Mouse (Mus musculus) kidney, embryonic 14.5 days (tissue): ENCODE results near the gene Sf3a1. TPM values are rescaled to one million over a fixed set of nuclear protein-coding genes. Genes with fewer than 3 reads are reported as not detected.

ENCODE experiments used
- ATAC-seq: fragments of 200-750 bp; cut with Nextera tagmentation; 2 replicates; pipeline ENCODE4 v1.8.0; 2017; ENCODE audit warnings: moderate number of reproducible peaks, mild to moderate bottlenecking, moderate TSS enrichment, moderate library complexity; ENCODE audit not compliant: low FRiP score, low TSS enrichment
- H3K27ac ChIP-seq: fragments of 300-500 bp; sonication (generic); 2 replicates; pipeline ENCODE4 v1.5.1; 2014; ENCODE audit warnings: low read depth, mild to moderate bottlenecking, low read length, moderate library complexity, mixed read lengths
- H3K27me3 ChIP-seq: fragments of 300-500 bp; sonication (generic); 2 replicates; pipeline ENCODE4 v1.6.1; 2014; ENCODE audit warnings: mild to moderate bottlenecking, low read length; ENCODE audit not compliant: control insufficient read depth, insufficient read depth
- H3K36me3 ChIP-seq: fragments of 300-500 bp; sonication (generic); 2 replicates; pipeline ENCODE4 v1.6.1; 2014; ENCODE audit warnings: low read length, mixed read lengths; ENCODE audit not compliant: control insufficient read depth, insufficient read depth
- H3K4me1 ChIP-seq: fragments of 300-500 bp; sonication (generic); 2 replicates; pipeline ENCODE4 v1.6.1; 2014; ENCODE audit warnings: low read length, mixed read lengths; ENCODE audit not compliant: control insufficient read depth, insufficient read depth
- H3K4me2 ChIP-seq: fragments of 300-500 bp; sonication (generic); replicated peaks from 2 replicates; pipeline ENCODE4 v1.6.1; 2014; ENCODE audit warnings: low read depth, mild to moderate bottlenecking, low read length
- H3K4me3 ChIP-seq: fragments of 300-500 bp; sonication (generic); 2 replicates; pipeline ENCODE4 v1.5.1; 2014; ENCODE audit warnings: mild to moderate bottlenecking, low read length
- H3K9ac ChIP-seq: fragments of 300-500 bp; sonication (generic); 2 replicates; pipeline ENCODE4 v1.6.1; 2014; ENCODE audit warnings: low read depth, mild to moderate bottlenecking, low read length, moderate library complexity
- H3K9me3 ChIP-seq: fragments of 300-500 bp; sonication (generic); 2 replicates; pipeline ENCODE4 v1.6.1; 2016; ENCODE audit warnings: low read length; ENCODE audit not compliant: control insufficient read depth
- WGBS: fragments of 180-500 bp; shearing (Covaris S2); extraction: QIAGEN DNeasy Blood & Tissue Kit; methylation state at CpG from one replicate; pipeline ENCODE4 v1.1.7; 2014; 5-methylcytosine and 5-hydroxymethylcytosine counted together
- polyA plus RNA-seq: library from polyadenylated mRNA; unstranded; fragments of >200 nt; fragmentation: Nextera tagmentation; extraction: Ambion mirVana; gene quantifications from 2 replicates; pipeline ENCODE4 v1.2.1, GENCODE M21; 2014

Sf3a1 gene
- polyA plus RNA-seq, 1 experiment from 2014 or later = 72.5 TPM

DNA sequence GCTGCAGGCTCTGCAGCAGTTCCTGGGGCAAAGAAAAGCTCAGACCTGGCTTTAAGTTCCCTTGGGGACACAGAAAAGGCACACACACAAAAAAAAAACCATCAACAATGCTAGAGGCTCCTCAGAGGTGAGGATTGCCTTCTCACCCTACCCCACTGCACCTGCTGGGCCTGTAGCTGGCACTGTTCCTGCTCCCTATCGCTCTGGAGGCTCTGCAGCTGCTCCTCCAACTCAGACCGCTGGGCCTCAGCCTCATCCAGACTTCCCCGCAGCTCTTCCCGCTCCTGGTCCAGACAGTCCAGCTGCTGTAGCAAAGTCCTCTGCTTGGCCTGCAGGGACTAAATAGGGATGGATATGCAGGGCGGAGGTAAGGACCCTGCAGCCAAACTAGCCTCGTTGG lies 13.8 kb upstream of the Sf3a1 start:
- no peak overlapping the region for H3K4me3 ChIP-seq
- peaks cover 23% of the 10 kb centered on the region; the same call in 1 of the 2 replicates for H3K36me3 ChIP-seq
- no peaks in the 10 kb centered on the region for H3K27me3 ChIP-seq
- H3K9ac ChIP-seq = no peak overlapping the region
- no peak overlapping the region for H3K27ac ChIP-seq
- 78% methylated on average over 6 of the region's 6 CpGs for WGBS
- H3K9me3 ChIP-seq = no peaks in the 10 kb centered on the region
- no peak overlapping the region for H3K4me2 ChIP-seq
- no peaks in the 10 kb centered on the region for H3K4me1 ChIP-seq
- ATAC-seq = no peak

DNA sequence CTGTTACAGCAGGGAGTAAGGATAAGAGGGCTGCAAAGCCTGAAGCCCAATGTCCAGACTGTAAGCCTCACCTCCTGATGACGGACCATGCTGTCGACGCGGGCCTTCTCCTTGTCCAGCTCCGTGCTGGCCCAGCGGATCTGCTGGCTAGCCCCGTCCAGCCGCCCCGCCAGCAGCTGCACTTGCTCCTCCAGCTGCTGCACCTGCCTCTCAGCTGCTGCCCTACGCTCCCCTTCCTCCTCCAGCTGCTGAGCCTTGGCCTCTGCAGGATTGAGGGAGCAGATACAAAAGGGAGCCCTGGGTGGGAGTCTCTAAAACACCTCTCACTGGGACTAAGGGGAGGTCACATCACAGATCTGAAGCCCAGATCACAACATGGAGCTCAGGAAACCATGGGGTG lies 13.1 kb upstream of the Sf3a1 start:
- 87% methylated on average over 10 of the region's 10 CpGs for WGBS
- Histone ChIP-seq H3K27me3 (no peaks in the 10 kb centered on the region), H3K9me3 (no peaks in the 10 kb centered on the region), H3K36me3 (peaks cover 16% of the 10 kb centered on the region; the same call in 1 of the 2 replicates), H3K4me2 (no peak overlapping the region), H3K9ac (no peak overlapping the region), H3K27ac (no peak overlapping the region), H3K4me3 (no peak overlapping the region), H3K4me1 (no peaks in the 10 kb centered on the region)
- ATAC-seq = no peak

DNA sequence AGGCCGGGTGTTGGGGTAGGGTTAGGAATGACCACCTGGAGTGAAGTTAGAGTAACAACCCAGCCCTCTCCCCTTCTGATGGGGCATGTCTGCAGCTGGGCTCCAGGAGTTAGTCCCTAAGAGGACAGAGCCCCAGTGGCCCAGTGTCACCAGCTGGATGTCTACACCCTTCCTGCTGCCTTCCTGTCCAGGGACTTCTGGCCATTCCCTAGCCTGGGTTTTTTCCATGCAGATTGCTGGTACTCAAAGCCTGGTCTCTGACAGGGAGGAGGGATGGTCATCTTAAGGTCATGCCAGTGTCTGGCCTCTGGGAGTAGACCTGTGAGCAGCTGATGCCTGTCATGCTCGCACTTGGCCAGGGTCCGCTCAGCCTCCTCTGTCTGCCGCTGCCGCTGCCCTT lies 12.0 kb upstream of the Sf3a1 start:
- ATAC-seq = no peak
- no peak overlapping the region for H3K4me3 ChIP-seq
- no peaks in the 10 kb centered on the region for H3K4me1 ChIP-seq
- WGBS = 85% methylated on average over 5 of the region's 5 CpGs
- H3K27me3 ChIP-seq = no peaks in the 10 kb centered on the region
- no peak overlapping the region for H3K9ac ChIP-seq
- no peaks in the 10 kb centered on the region for H3K9me3 ChIP-seq
- peaks cover 5% of the 10 kb centered on the region; the same call in 1 of the 2 replicates for H3K36me3 ChIP-seq
- H3K4me2 ChIP-seq = no peak overlapping the region
- no peak overlapping the region for H3K27ac ChIP-seq

DNA sequence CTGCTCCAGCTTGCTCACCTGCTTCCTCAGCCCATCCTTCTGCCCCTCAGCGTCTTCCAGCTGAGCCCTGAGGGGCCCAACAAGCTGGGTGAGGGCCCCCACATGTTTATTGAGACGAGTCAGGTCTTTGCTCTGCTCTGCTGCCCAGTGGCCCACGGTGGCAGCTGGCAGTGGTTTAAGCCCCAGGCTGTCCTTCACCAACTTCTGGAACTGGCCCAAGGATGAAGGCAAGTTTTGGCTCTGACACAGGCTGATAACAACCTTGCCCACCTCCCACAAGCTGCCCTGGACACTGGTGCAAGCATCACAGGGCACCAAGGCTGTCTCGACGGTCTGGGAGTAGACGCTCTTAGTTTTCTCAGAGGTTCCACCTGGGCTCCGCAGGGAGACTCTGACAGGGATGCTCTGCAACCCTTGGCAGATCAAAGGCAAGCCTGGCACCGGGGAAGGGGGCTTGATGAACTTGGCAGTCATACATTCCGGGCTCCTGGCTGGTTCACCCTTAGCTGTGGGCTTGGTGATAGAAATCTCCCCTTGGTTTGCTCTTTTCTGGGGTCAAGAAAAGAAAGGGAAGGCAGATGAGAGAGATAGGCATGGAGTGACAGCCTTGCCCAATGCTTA lies 11.5 kb upstream of the Sf3a1 start:
- no peaks in the 10 kb centered on the region for H3K27me3 ChIP-seq
- no peak overlapping the region for H3K27ac ChIP-seq
- H3K4me1 ChIP-seq = no peaks in the 10 kb centered on the region
- no peak for ATAC-seq
- H3K36me3 ChIP-seq = peaks cover under 1% of the 10 kb centered on the region; the same call in 1 of the 2 replicates
- H3K9me3 ChIP-seq = no peaks in the 10 kb centered on the region
- H3K4me2 ChIP-seq = no peak overlapping the region
- H3K9ac ChIP-seq = no peak overlapping the region
- no peak overlapping the region for H3K4me3 ChIP-seq
- 76% methylated on average over 9 of the region's 9 CpGs for WGBS

DNA sequence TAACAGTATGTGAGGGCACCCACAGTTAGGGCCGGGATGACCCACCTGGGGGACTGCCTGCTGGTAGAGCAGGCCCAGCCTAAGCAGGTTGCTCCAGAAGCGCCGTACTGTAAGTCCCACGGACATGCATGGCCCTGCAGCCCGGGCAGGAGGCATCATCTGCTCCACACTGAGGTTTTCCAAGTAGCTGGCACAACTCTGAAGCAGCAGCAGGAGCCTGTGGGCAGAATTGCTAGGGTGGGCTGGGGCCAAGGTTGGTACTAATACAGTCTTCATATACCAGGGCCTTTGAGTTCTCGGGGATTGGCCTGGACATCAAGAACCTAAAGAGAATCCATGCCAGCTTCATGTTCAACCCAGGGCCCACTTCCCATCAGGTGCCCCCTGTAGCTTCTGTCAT lies 10.3 kb upstream of the Sf3a1 start:
- no peaks in the 10 kb centered on the region for H3K9me3 ChIP-seq
- H3K27ac ChIP-seq = no peak overlapping the region
- H3K4me2 ChIP-seq = no peak overlapping the region
- WGBS = 92% methylated on average over 6 of the region's 6 CpGs
- H3K36me3 ChIP-seq = no peaks in the 10 kb centered on the region; the same call in 1 of the 2 replicates
- H3K4me1 ChIP-seq = no peaks in the 10 kb centered on the region
- no peak overlapping the region for H3K9ac ChIP-seq
- no peak overlapping the region for H3K4me3 ChIP-seq
- ATAC-seq = no peak
- no peaks in the 10 kb centered on the region for H3K27me3 ChIP-seq

DNA sequence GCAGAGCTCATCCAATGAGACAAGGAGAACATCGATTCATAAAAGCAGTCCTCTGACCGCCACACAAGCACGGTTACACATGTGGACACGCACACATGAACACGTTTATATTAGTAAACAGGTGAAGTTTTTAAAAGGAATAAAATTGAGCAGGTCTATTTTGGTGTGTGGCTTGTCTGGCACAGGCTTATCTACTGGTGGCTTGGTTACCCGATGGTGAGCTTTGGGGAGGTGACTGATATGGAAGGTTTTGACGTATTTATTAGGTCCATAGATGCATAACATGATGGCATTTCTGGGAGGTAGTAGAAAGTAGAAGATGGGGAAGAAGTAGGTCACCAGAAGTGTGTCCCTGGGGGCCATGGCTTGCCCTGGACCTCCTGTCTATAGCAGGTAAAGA lies 6.5 kb upstream of the Sf3a1 start:
- Histone ChIP-seq H3K27ac (no peak overlapping the region), H3K36me3 (no peaks in the 10 kb centered on the region; the same call in 1 of the 2 replicates), H3K9me3 (no peaks in the 10 kb centered on the region), H3K9ac (no peak overlapping the region), H3K4me3 (no peak overlapping the region), H3K4me2 (no peak overlapping the region), H3K4me1 (no peaks in the 10 kb centered on the region), H3K27me3 (no peaks in the 10 kb centered on the region)
- 91% methylated on average over 7 of the region's 7 CpGs for WGBS
- ATAC-seq = no peak

DNA sequence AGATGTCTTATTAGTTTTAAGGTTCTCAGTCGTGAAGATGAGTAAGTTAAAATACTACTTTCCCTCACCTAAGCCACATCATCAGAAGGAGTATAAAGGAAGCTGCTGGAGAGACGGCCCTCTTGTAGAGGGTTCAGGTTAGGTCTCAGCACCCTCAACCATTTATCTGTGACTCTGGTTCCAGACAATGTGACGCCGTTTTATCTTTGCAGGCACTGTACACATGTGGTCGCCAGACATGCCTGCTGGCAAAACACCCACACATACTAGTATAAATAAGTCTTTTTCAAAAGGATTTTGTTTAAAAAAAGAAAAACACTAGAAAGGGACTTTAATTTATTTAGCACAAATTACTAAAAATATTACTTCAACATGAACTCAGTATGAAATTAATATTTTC lies 4.5 kb upstream of the Sf3a1 start:
- 0 out of 2 replicates have a peak, but pooled peaks cover 6% of the 10 kb centered on the region for H3K4me1 ChIP-seq
- no peak overlapping the region for H3K4me2 ChIP-seq
- 82% methylated on average over 5 of the region's 5 CpGs for WGBS
- no peaks in the 10 kb centered on the region for H3K27me3 ChIP-seq
- H3K36me3 ChIP-seq = no peaks in the 10 kb centered on the region
- H3K9ac ChIP-seq = no peak overlapping the region
- H3K9me3 ChIP-seq = no peaks in the 10 kb centered on the region
- no peak overlapping the region for H3K4me3 ChIP-seq
- ATAC-seq = no peak
- H3K27ac ChIP-seq = no peak overlapping the region

DNA sequence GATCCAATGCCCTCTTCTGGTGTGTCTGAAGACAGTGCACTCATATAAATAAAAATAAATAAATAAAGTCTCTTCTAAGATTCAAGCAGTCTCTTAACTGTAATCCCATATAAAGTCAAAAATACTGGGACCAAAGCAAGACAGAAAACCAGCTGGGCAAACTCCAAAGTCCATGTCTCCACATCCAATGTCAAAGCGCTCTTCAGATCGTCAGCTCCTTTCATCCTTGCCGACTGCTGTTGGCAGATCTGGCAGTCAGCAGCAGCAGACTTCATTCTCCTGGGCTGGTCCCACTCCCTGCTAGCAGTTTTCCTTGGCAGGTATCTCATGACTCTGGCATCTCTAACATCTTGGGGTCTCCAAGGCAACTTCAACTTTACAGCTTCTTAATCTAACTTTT lies 1.5 kb upstream of the Sf3a1 start:
- WGBS = 90% methylated on average over 3 of the region's 3 CpGs
- Histone ChIP-seq H3K4me3 (no peak overlapping the region), H3K9me3 (no peaks in the 10 kb centered on the region), H3K36me3 (peaks cover 26% of the 10 kb centered on the region), H3K4me1 (peaks cover 15% of the 10 kb centered on the region), H3K27me3 (no peaks in the 10 kb centered on the region), H3K27ac (no peak overlapping the region), H3K9ac (no peak overlapping the region), H3K4me2 (no peak overlapping the region)
- no peak for ATAC-seq

DNA sequence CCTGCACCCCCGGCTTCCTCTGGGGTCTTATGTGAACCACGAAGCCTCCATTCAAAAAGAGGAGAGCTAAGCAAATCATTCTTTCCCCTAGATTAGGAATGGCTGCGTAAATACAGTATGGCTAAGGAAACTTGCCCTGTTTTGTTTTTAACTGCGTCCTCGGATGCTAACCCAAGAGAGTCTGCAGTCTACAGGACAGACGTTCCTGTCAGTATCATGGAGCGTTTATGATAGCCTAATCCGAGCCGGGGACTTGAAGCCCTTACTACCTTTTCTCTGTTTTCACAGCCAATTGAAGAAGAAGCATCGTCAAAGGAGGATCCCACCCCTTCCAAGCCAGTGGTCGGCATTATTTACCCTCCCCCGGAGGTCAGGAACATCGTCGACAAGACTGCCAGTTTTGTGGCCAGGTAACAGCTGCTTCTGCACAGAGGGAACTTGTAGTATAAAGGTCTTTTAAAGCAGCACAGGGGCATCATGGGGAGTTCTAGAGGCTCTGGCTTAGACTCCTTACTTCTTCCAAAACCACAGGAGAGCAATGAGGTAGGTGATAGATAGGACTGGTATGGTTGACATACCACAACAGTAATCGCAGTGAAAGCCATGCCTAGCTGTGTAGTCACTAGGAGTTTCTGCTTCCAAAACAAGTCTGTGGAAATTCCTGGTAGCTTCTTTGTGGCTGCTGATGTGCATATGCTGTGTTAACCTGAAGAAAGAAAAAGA lies 769 bp downstream of the Sf3a1 start:
- H3K4me3 ChIP-seq = peak overlapping the region; percentile 66
- 5% methylated on average over 15 of the region's 15 CpGs for WGBS
- H3K4me2 ChIP-seq = peak overlapping the region; percentile 94
- H3K4me1 ChIP-seq = peaks cover 15% of the 10 kb centered on the region
- no peaks in the 10 kb centered on the region for H3K27me3 ChIP-seq
- H3K27ac ChIP-seq = peak overlapping the region; percentile 65; the same call in 1 of the 2 replicates
- peak overlapping the region; percentile 75 for H3K9ac ChIP-seq
- H3K9me3 ChIP-seq = no peaks in the 10 kb centered on the region
- no peak for ATAC-seq
- peaks cover 48% of the 10 kb centered on the region for H3K36me3 ChIP-seq
